Mouse (Mus musculus): Measurements from ENCODE around the gene Cdh4. TPM values are rescaled to one million over a fixed set of nuclear protein-coding genes. Genes with fewer than 3 reads are reported as not detected.

Gene Cdh4
- polyA plus RNA-seq, 1 experiment, result 0.55 TPM

- 80% methylated on average over 5 of the region's 5 CpGs for WGBS
- TF ChIP-seq POLR2A (IDR thresholded peaks at IDR 0.05; ENCODE audit: borderline replicate concordance, control insufficient read depth, low read depth, low read length) (no peak), CTCF (IDR thresholded peaks at IDR 0.05; ENCODE audit: control insufficient read depth, insufficient read depth, low read length) (no peak)
- no peaks in the 10 kb centered on the region; the same call in 1 of the 2 replicates for H3K4me1 ChIP-seq (ENCODE audit: control insufficient read depth, insufficient read depth, low read length)
- no peak overlapping the region for H3K27ac ChIP-seq (ENCODE audit: control insufficient read depth, insufficient read depth, low read depth, low read length, poor library complexity)
- no peak overlapping the region for H3K4me3 ChIP-seq (replicated peaks; ENCODE audit: control insufficient read depth, low read depth, low read length)
These were observed 368.9 kb downstream of the Cdh4 start for GRCm38 (mm10) chr2:179811086-179811485.

DNA sequence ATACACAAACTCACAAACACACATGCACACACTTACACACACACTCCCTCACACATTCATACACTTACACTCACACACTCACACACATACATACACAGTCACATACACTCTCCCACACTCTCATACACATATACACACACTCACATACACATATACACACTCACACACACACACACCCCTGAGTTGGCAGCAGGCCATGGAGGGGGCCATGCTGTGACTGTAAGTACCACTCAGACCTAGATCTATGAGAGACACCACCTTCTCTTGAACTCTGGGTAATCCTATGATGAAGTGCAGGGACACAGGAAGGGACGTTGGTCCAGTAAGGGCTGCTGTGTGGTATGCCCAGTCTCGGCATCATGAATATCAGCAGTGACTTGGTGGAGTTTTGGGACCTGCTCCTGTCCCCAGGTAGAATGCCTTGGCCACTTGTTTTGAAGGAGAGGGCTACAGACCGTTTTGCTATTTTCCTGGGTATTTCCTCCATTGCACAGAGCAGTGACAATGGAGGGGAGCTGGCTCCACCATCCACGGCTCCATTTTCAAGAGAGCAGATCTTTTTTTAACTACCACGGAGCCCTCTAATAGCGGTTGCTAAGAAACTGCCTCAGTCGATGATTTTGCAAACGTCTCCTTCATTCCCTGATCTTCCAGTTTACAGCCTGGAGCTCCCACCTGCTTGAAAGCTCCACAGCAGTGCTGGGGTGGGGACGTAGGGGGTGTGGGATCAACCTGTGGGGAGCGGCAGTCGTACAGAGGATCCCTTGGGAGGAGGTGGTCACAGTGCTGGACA, 371.0 kb downstream of the Cdh4 start:
- Histone ChIP-seq H3K4me1 (ENCODE audit: control insufficient read depth, insufficient read depth, low read length) (no peaks in the 10 kb centered on the region; the same call in 1 of the 2 replicates), H3K4me3 (replicated peaks; ENCODE audit: control insufficient read depth, low read depth, low read length) (no peak overlapping the region), H3K27ac (ENCODE audit: control insufficient read depth, insufficient read depth, low read depth, low read length, poor library complexity) (no peak overlapping the region)
- WGBS, result 61% methylated on average over 11 of the region's 11 CpGs
- no peak for TF ChIP-seq CTCF (IDR thresholded peaks at IDR 0.05; ENCODE audit: control insufficient read depth, insufficient read depth, low read length)
- no peak for TF ChIP-seq POLR2A (IDR thresholded peaks at IDR 0.05; ENCODE audit: borderline replicate concordance, control insufficient read depth, low read depth, low read length)

DNA sequence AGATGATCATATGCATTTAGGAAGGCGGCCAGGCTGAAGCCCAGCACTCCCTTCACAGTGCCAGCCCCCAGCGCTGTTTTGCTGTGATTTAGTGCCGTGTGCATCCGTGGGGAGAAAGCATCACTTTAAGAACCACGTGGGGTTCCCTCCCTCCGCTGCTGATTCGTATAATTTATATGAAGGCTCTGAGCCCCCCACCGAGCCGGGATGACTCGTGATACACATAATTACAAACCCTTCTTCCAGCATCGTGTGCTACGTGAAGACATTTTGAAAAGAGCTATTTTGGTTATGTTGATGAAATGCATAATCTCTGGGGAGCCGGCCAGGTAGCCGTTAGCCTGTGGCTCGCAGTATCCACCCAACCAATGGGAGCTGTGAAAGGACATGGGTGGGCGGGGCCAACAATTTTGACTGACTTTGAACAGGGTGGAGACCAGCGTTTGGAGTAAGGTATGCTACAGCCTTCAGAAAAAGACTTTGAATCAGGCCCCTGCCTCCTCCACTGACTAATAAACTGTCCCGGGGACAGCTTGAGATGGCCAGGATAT, 382.6 kb downstream of the Cdh4 start:
- TF ChIP-seq POLR2A (IDR thresholded peaks at IDR 0.05; ENCODE audit: borderline replicate concordance, control insufficient read depth, low read depth, low read length), result no peak
- WGBS, result 41% methylated on average over 18 of the region's 18 CpGs
- no peak overlapping the region for H3K4me3 ChIP-seq (replicated peaks; ENCODE audit: control insufficient read depth, low read depth, low read length)
- no peaks in the 10 kb centered on the region for H3K4me1 ChIP-seq (ENCODE audit: control insufficient read depth, insufficient read depth, low read length)
- no peak overlapping the region for H3K27ac ChIP-seq (ENCODE audit: control insufficient read depth, insufficient read depth, low read depth, low read length, poor library complexity)

DNA sequence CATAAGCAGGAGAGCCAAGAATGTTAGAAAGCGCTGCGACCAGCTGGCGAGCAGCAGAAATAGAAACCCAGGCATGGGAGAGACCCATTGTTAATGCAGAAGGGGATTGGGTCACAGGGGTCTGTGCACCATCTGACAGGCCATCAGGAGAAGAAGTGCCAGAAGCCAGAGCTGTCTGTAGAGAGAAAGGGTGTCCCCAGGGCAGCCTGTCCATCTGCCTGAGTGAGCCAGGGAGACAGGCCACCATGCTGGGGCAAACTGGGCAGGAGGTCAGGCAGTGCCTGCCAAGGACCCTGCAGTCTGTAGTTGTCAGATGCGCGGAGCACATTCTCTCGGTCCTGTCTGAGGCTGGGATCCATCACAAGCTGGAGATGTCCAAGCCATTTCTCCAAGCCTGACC, 386.7 kb downstream of the Cdh4 start:
- no peak overlapping the region for H3K4me3 ChIP-seq (replicated peaks; ENCODE audit: control insufficient read depth, low read depth, low read length)
- 77% methylated on average over 6 of the region's 6 CpGs for WGBS
- no peaks in the 10 kb centered on the region for H3K4me1 ChIP-seq (ENCODE audit: control insufficient read depth, insufficient read depth, low read length)
- no peak overlapping the region for H3K27ac ChIP-seq (ENCODE audit: control insufficient read depth, insufficient read depth, low read depth, low read length, poor library complexity)
- TF ChIP-seq POLR2A (IDR thresholded peaks at IDR 0.05; ENCODE audit: borderline replicate concordance, control insufficient read depth, low read depth, low read length) (no peak), CTCF (IDR thresholded peaks at IDR 0.05; ENCODE audit: control insufficient read depth, insufficient read depth, low read length) (no peak)

DNA sequence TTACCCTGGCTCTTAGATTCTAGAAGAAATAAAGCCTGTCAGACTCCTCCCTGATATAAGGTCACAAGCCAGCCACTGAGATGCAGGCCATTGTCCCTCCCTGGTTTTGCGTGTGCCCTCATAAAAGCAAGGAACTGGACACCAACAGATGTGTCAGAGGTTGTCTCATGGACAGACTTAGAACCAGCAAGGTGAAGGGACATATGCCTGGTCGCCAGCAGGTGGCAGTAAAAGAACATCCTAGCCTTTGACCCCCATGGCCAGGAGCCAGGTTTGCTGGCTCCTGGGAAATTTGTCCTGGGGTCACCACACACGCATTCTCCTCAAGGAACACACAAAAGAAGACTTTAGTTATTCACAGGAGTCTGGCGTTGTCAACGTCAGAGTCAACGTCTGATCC, 387.7 kb downstream of the Cdh4 start:
- 25% methylated on average over 6 of the region's 6 CpGs for WGBS
- Histone ChIP-seq H3K4me1 (ENCODE audit: control insufficient read depth, insufficient read depth, low read length) (no peaks in the 10 kb centered on the region), H3K27ac (ENCODE audit: control insufficient read depth, insufficient read depth, low read depth, low read length, poor library complexity) (no peak overlapping the region), H3K4me3 (replicated peaks; ENCODE audit: control insufficient read depth, low read depth, low read length) (no peak overlapping the region)
- TF ChIP-seq CTCF (IDR thresholded peaks at IDR 0.05; ENCODE audit: control insufficient read depth, insufficient read depth, low read length) (peak; percentile 52; the same call in 1 of the 2 replicates), POLR2A (IDR thresholded peaks at IDR 0.05; ENCODE audit: borderline replicate concordance, control insufficient read depth, low read depth, low read length) (no peak)

DNA sequence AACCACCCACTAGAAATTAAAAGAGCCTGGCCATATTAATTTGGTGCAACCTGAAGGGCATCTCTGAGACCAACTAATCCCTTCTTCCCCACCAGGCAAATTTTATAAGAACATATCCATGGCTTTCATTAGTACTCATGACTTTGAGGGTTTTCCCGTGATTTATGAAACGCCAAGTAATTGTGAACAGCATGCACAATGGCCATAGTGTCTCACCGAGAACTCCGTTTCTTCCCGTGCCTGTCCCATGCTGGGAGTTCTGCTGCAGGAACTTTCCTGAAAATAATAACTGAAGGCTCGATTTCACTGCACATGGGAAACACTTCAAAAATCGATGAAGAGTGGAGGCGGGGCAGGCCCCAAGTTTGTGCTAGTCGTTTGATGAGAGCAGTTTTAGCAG, 392.7 kb downstream of the Cdh4 start:
- TF ChIP-seq CTCF (IDR thresholded peaks at IDR 0.05; ENCODE audit: control insufficient read depth, insufficient read depth, low read length) (no peak), POLR2A (IDR thresholded peaks at IDR 0.05; ENCODE audit: borderline replicate concordance, control insufficient read depth, low read depth, low read length) (no peak)
- no peak overlapping the region for H3K4me3 ChIP-seq (replicated peaks; ENCODE audit: control insufficient read depth, low read depth, low read length)
- 75% methylated on average over 9 of the region's 9 CpGs for WGBS
- no peak overlapping the region for H3K27ac ChIP-seq (ENCODE audit: control insufficient read depth, insufficient read depth, low read depth, low read length, poor library complexity)
- no peaks in the 10 kb centered on the region for H3K4me1 ChIP-seq (ENCODE audit: control insufficient read depth, insufficient read depth, low read length)

- Histone ChIP-seq H3K4me3 (replicated peaks; ENCODE audit: control insufficient read depth, low read depth, low read length) (no peak overlapping the region), H3K27ac (ENCODE audit: control insufficient read depth, insufficient read depth, low read depth, low read length, poor library complexity) (no peak overlapping the region), H3K4me1 (ENCODE audit: control insufficient read depth, insufficient read depth, low read length) (no peaks in the 10 kb centered on the region)
- 75% methylated on average over 7 of the region's 7 CpGs for WGBS
- TF ChIP-seq POLR2A (IDR thresholded peaks at IDR 0.05; ENCODE audit: borderline replicate concordance, control insufficient read depth, low read depth, low read length) (no peak), CTCF (IDR thresholded peaks at IDR 0.05; ENCODE audit: control insufficient read depth, insufficient read depth, low read length) (no peak)
These were observed 393.3 kb downstream of the Cdh4 start for GRCm38 (mm10) chr2:179835570-179835969.

GRCm38 (mm10) chr2:179837186-179837585, 395.0 kb downstream of the Cdh4 start:
- no peak overlapping the region for H3K27ac ChIP-seq (ENCODE audit: control insufficient read depth, insufficient read depth, low read depth, low read length, poor library complexity)
- TF ChIP-seq POLR2A (IDR thresholded peaks at IDR 0.05; ENCODE audit: borderline replicate concordance, control insufficient read depth, low read depth, low read length), result no peak
- TF ChIP-seq CTCF (IDR thresholded peaks at IDR 0.05; ENCODE audit: control insufficient read depth, insufficient read depth, low read length), result no peak
- no peaks in the 10 kb centered on the region for H3K4me1 ChIP-seq (ENCODE audit: control insufficient read depth, insufficient read depth, low read length)
- 71% methylated on average over 10 of the region's 10 CpGs for WGBS
- H3K4me3 ChIP-seq (replicated peaks; ENCODE audit: control insufficient read depth, low read depth, low read length), result no peak overlapping the region
